In the genomic region with DNA sequence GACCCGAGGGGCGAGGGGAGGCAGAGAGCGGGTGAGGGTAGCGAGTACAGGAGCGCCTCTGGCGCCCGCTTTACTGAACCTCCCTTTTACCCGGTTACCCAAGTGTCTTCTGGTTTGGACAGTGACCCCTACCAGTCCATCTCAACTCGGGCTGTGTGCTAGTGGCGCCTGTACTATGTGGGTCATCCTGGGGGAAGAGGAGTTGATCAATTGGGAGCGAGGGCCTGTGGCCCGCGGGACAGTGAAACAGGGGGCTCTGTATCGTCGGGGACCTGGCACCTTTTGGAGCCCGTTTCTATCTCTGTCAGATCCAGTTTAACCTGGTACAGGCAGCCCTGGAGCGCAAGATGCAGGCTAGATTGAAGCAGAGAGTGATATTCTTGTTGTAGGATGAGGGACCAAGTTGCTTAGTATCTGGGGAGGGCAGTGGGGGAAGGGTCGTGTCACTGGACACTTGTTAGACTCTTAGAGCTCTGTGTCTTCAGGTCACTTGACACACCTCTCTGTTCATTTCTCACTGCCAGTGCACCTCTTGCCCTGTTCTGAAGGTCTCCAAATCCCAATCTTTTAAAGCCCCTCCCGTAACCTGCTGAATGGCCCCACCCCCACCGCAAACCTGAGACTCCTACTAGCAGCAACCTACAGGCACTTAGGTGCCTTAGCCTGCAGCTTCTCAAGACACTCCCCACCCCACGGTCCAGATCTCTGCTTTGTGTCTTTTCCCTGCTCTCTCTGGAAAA, we compare ENCODE assay signal across 8 mouse cellular contexts. TPM values are rescaled to one million over a fixed set of nuclear protein-coding genes. Genes with fewer than 3 reads are reported as not detected.
DNase-seq lines count a peak whose midpoint lies in the region; ATAC-seq and TF ChIP-seq lines count a peak whose summit lies in the region.

No protein-coding gene starts in this region.

- TF ChIP-seq CTCF in lung, embryonic 14.5 days (IDR thresholded peaks at IDR 0.05; ENCODE audit: low read depth), result no peak

- H3K9me3 ChIP-seq in lung, embryonic 14.5 days (ENCODE audit: low read depth, low read length), result no peaks in the 10 kb centered on the region
- H3K9me3 ChIP-seq in liver, embryonic 15.5 days (replicated peaks), result no peaks in the 10 kb centered on the region

- no peak overlapping the region for H3K27ac ChIP-seq in lung, embryonic 14.5 days (ENCODE audit: low read depth)
- H3K27ac ChIP-seq in liver, embryonic 15.5 days (replicated peaks), result no peak overlapping the region

- peak overlapping the region; percentile 37; the same call in 1 of the 2 replicates for H3K9ac ChIP-seq in lung, embryonic 14.5 days
- no peak overlapping the region for H3K9ac ChIP-seq in liver, embryonic 15.5 days

- ATAC-seq in lung, embryonic 14.5 days (ENCODE audit: insufficient read depth), result peak; percentile 78
- peak; percentile 36 to 76; a peak in 3 of 4 replicates for ATAC-seq in hematopoietic stem cell, adult 5-6 weeks (replicated peaks in 1 of 2; ENCODE audit: insufficient read depth in 1 of 2, low FRiP score in 2 of 2, low TSS enrichment in 1 of 2, low read depth in 1 of 2, poor library complexity in 2 of 2, severe bottlenecking in 2 of 2)
- ATAC-seq in liver, embryonic 15.5 days (ENCODE audit: insufficient read depth), result peak; percentile 25; the same call in 1 of the 2 replicates

- H3K36me3 ChIP-seq in lung, embryonic 14.5 days (ENCODE audit: insufficient read depth), result no peaks in the 10 kb centered on the region
- no peaks in the 10 kb centered on the region for H3K36me3 ChIP-seq in liver, embryonic 15.5 days (replicated peaks)

- no peaks in the 10 kb centered on the region for H3K4me1 ChIP-seq in lung, embryonic 14.5 days (ENCODE audit: insufficient read depth)
- no peaks in the 10 kb centered on the region for H3K4me1 ChIP-seq in liver, embryonic 15.5 days (replicated peaks)

- peak; percentile 9 to 21 for DNase-seq in cerebellum, postnatal 14 days
- DNase-seq in cerebellum, adult 11-12 months, result no peak
- DNase-seq in lung, embryonic 14.5 days, result peak; percentile 6
- no peak for DNase-seq in lung, postnatal 14 days
- DNase-seq in thymus, postnatal 0 days (ENCODE audit: low spot score), result no peak
- no peak for DNase-seq in lung, adult 18-20 months

- peak overlapping the region; percentile 66 for H3K4me2 ChIP-seq in lung, embryonic 14.5 days
- H3K4me2 ChIP-seq in liver, embryonic 15.5 days, result peak overlapping the region; percentile 44

- H3K27me3 ChIP-seq in lung, embryonic 14.5 days (ENCODE audit: insufficient read depth, low read length), result peaks cover 15% of the 10 kb centered on the region
- H3K27me3 ChIP-seq in liver, embryonic 15.5 days, result peaks cover 29% of the 10 kb centered on the region

- H3K4me3 ChIP-seq in lung, embryonic 14.5 days (ENCODE audit: low read depth, low read length), result peak overlapping the region; percentile 42
- H3K4me3 ChIP-seq in liver, embryonic 15.5 days (replicated peaks), result peak overlapping the region; percentile 36

- 13% methylated on average over 17 of the region's 21 CpGs for WGBS in lung, embryonic 14.5 days
- WGBS in liver, embryonic 15.5 days (ENCODE audit: insufficient replicate concordance), result 16% methylated on average over 21 of the region's 21 CpGs

RNA-seq across cellular contexts. Expression of a gene that starts 0.6 kb away (rescaled TPM):
- 0.07 and 0.12 TPM in 2 replicates for polyA plus RNA-seq in lung, embryonic 14.5 days (2014; fragmentation: Nextera tagmentation; extraction: Ambion mirVana)
- not detected in 2 replicates for total RNA-seq in hematopoietic stem cell, adult 5-6 weeks (2017)
- 0.55 and 0.69 TPM in 2 replicates for polyA plus RNA-seq in liver, embryonic 15.5 days (2015; fragmentation: Nextera tagmentation; extraction: Ambion mirVana)
- polyA plus RNA-seq in thymus, postnatal 0 days (2015; fragmentation: Nextera tagmentation; extraction: Ambion mirVana), result not detected in 2 replicates

RNA-seq across cellular contexts. Expression of a gene that starts 1.3 kb away (rescaled TPM):
- 0.04 TPM in 1 of 2 replicates, not detected in the other for polyA plus RNA-seq in lung, embryonic 14.5 days (2014; fragmentation: Nextera tagmentation; extraction: Ambion mirVana)
- total RNA-seq in hematopoietic stem cell, adult 5-6 weeks (2017), result not detected in 2 replicates
- polyA plus RNA-seq in liver, embryonic 15.5 days (2015; fragmentation: Nextera tagmentation; extraction: Ambion mirVana), result 0.03 and 0.07 TPM in 2 replicates
- not detected in 2 replicates for polyA plus RNA-seq in thymus, postnatal 0 days (2015; fragmentation: Nextera tagmentation; extraction: Ambion mirVana)

Comparison
In these comparisons a context has a peak if more than half of its experiments do, and no peak if none do; other contexts are left out.
1. DNase-seq: peak in cerebellum, postnatal 14 days (2 of 2) and lung, embryonic 14.5 days (single experiment); none in cerebellum, adult 11-12 months (single experiment), lung, postnatal 14 days (single experiment), thymus, postnatal 0 days (single experiment) and lung, adult 18-20 months (0 of 2).
2. ATAC-seq: peak in every context shown above with its lines; median percentile 78 in lung, embryonic 14.5 days; 56 in hematopoietic stem cell, adult 5-6 weeks; 25 in liver, embryonic 15.5 days.